8 mouse cellular contexts compared by ENCODE assay signal in genomic region chr9:83962098-83963086, GRCm38 (mm10). TPM values are rescaled to one million over a fixed set of nuclear protein-coding genes. Genes with fewer than 3 reads are reported as not detected.
DNase-seq lines count a peak whose midpoint lies in the region; ATAC-seq lines count a peak whose summit lies in the region.

No protein-coding gene starts in this region.

- 64% methylated on average over 10 of the region's 10 CpGs for WGBS in limb, embryonic 13.5 days
- 89% methylated on average over 10 of the region's 10 CpGs for WGBS in limb, embryonic 10.5 days
- 78% methylated on average over 10 of the region's 10 CpGs for WGBS in midbrain, embryonic 12.5 days

- DNase-seq in limb, embryonic 10.5 days (ENCODE audit: low spot score): no peak
- peak; percentile 64 to 80 for DNase-seq in cerebellum, adult 18-20 months
- peak; percentile 28 to 64 for DNase-seq in gastrocnemius, postnatal 4 days (ENCODE audit: low spot score in 2 of 2)
- peak; percentile 58 for DNase-seq in layer of hippocampus, adult 9-11 months
- no peak for DNase-seq in c-Kit-positive CD71-positive TER-119-positive erythroid progenitor cells, embryonic 14.5 days (ENCODE audit: low spot score)
- no peak for DNase-seq in thymus, postnatal 36 days

- H3K9me3 ChIP-seq in limb, embryonic 13.5 days: no peaks in the 10 kb centered on the region
- no peaks in the 10 kb centered on the region for H3K9me3 ChIP-seq in limb, embryonic 10.5 days (replicated peaks)
- H3K9me3 ChIP-seq in midbrain, embryonic 12.5 days: no peaks in the 10 kb centered on the region

- peak; percentile 67 for ATAC-seq in limb, embryonic 13.5 days (ENCODE audit: low FRiP score, low read depth)
- peak; percentile 72 for ATAC-seq in midbrain, embryonic 12.5 days (ENCODE audit: low FRiP score, low read depth)

- H3K4me1 ChIP-seq in limb, embryonic 13.5 days: peaks cover 8% of the 10 kb centered on the region
- no peaks in the 10 kb centered on the region for H3K4me1 ChIP-seq in limb, embryonic 10.5 days
- peaks cover 4% of the 10 kb centered on the region; the same call in 1 of the 2 replicates for H3K4me1 ChIP-seq in midbrain, embryonic 12.5 days

- H3K27ac ChIP-seq in limb, embryonic 13.5 days: no peak overlapping the region; the same call in 1 of the 2 replicates
- H3K27ac ChIP-seq in limb, embryonic 10.5 days: no peak overlapping the region
- H3K27ac ChIP-seq in midbrain, embryonic 12.5 days (replicated peaks): 0 out of 2 replicates have a peak overlapping the region, but pooled peaks have one; percentile 12

- 0 out of 2 replicates have a peak, but pooled peaks cover 2% of the 10 kb centered on the region for H3K27me3 ChIP-seq in limb, embryonic 13.5 days
- no peaks in the 10 kb centered on the region for H3K27me3 ChIP-seq in limb, embryonic 10.5 days (ENCODE audit: low read depth, poor library complexity, severe bottlenecking)
- H3K27me3 ChIP-seq in midbrain, embryonic 12.5 days: no peaks in the 10 kb centered on the region

- peaks cover 2% of the 10 kb centered on the region; the same call in 1 of the 2 replicates for H3K36me3 ChIP-seq in limb, embryonic 13.5 days
- H3K36me3 ChIP-seq in limb, embryonic 10.5 days: peaks cover 4% of the 10 kb centered on the region; the same call in 1 of the 2 replicates
- no peaks in the 10 kb centered on the region for H3K36me3 ChIP-seq in midbrain, embryonic 12.5 days

- H3K9ac ChIP-seq in limb, embryonic 13.5 days: no peak overlapping the region
- H3K9ac ChIP-seq in midbrain, embryonic 12.5 days (replicated peaks): no peak overlapping the region

- no peak overlapping the region for H3K4me3 ChIP-seq in limb, embryonic 13.5 days
- no peak overlapping the region for H3K4me3 ChIP-seq in limb, embryonic 10.5 days
- no peak overlapping the region for H3K4me3 ChIP-seq in midbrain, embryonic 12.5 days

- no peak overlapping the region for H3K4me2 ChIP-seq in limb, embryonic 13.5 days (replicated peaks)
- H3K4me2 ChIP-seq in midbrain, embryonic 12.5 days (replicated peaks): no peak overlapping the region

RNA-seq across cellular contexts. Expression of gene Bckdhb, which starts 37.4 kb away (rescaled TPM):
- polyA plus RNA-seq in limb, embryonic 13.5 days (2015; fragmentation: Nextera tagmentation; extraction: Ambion mirVana): 53.4 and 54.4 TPM in 2 replicates
- polyA plus RNA-seq in limb, embryonic 10.5 days (2016; fragmentation: Nextera tagmentation; extraction: Ambion mirVana): 68.6 and 68.7 TPM in 2 replicates
- 10 to 100 TPM; 15.2 to 24.1 TPM for total RNA-seq in gastrocnemius, postnatal 4 days (2021)
- polyA plus RNA-seq in midbrain, embryonic 12.5 days (2016; fragmentation: Nextera tagmentation; extraction: Ambion mirVana): 40.7 and 42.0 TPM in 2 replicates

Comparison
In these comparisons a context has a peak if more than half of its experiments do, and no peak if none do; other contexts are left out.
1. DNase-seq: peak in cerebellum, adult 18-20 months (2 of 2), gastrocnemius, postnatal 4 days (2 of 2) and layer of hippocampus, adult 9-11 months (single experiment); none in limb, embryonic 10.5 days (single experiment), c-Kit-positive CD71-positive TER-119-positive erythroid progenitor cells, embryonic 14.5 days (single experiment) and thymus, postnatal 36 days (0 of 2).